Mouse (Mus musculus): ENCODE results near the gene Hand1.
"Not testable (repeated sequence)": the region's sequence is repeated elsewhere in the genome, so short reads cannot be mapped to it uniquely, and the experiment has no call there.

Gene Hand1

DNA sequence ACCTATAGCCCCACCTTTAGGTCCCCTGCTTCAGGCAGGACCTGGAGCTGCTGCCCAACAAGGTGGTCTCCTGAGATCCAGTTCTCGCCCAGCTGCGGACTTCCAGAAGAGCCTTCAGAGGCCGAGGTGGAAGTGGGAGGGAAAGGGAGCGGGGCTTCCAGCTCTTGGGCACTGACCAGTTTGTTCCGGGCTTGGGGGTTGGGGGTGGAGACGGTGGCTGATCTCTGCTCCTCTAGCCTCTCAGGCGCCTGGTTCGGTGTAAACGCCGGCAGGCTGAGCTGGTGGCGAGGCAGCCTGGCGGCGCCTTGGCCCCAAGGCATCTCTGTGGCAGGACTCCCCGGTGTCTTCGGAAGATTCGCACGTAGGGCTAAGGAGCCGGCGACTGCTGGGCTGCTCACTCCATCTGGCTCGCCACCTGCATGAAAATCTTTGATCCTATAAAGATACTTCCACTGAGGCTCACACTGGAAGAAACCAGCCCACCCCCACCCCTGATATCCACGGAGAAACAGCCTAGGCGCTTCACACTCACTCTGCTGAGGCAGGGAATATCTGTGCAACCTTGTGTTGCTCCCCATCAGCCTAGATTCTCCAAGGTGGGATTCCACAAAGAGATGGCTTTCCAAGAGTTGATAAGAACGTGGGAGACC lies at the start of gene Hand1:
TSS of gene Hand1 (minus strand) at position 267 of the 650 bp plus-strand sequence.
- no peak for DNase-seq (ENCODE audit: low spot score in 2 of 2)

DNA sequence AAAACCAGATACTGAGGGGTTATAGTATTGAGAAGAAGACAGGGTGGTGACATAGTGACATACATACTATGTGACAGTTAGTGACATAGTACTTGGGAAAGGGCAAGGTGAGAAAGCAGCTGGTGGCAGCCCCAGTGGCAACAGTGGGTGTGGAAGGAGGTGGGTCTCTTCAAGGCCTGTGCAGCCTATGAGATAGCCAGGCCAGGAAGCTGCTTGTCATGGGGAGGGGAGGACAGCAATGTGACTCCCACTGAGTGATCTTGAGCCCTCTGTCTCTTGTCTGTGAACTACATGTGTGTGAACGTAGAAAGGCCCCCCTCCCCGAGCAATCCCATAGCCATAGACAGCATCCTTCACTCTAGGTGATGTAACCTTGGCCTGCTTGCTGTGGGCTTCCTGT lies 43.5 kb upstream of the Hand1 start:
- DNase-seq (ENCODE audit: low spot score in 2 of 2), result no peak

DNA sequence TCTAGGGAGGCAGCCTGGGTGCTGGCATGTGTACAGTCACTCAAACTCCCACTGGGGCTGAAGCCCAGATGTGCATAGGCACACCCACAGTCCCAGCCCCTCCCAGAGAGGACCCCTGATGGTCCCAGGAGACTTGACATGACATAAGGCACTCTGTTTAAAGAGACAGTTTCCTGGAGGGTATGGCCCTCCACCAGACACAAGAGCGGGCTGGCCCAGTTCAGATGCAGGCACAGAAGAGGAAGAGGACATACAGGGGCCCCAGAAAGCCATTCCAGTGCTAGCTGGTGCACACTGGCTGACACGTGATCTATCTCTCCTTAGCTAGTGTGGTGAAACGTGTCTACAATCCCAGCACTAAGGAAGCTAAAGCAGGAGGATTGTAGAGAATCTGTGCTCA lies 40.4 kb upstream of the Hand1 start:
- no peak for DNase-seq (ENCODE audit: low spot score in 2 of 2)

DNA sequence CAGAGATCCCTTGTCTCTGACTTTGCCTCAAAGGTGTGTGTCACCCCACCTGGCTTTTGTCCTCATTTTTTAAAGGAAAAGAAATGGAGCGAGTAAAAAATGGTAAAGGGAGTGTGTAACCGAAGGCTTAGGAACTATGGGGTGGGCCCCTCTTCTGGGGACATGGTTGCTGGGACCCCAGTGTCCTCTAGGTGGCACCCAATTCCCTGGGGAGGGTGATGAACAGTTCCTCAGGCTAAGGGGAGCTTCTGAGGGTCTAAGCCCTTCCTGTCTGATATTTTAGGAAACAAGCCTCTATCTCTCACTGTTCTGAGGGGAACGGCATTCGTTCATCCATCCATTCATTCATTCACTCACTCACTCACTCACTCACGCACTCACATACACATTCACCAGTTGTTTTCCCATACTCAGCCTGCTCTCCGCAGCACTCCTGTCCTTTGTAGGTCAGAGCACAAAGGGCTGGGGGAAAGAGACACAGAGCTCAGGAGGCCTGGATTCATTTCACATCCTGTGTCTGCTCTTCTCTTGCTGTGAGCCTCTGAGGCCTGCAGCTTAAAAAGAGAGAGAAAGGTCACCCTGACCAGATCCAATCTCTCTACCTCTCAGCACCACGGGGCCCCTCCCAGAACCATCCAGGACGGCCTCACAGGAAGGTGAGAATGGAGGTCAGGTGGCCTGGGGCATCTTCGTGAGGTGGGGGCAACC lies 36.3 kb upstream of the Hand1 start:
- DNase-seq (ENCODE audit: low spot score in 2 of 2), result peak in 1 of 2 experiments; percentile 45

DNA sequence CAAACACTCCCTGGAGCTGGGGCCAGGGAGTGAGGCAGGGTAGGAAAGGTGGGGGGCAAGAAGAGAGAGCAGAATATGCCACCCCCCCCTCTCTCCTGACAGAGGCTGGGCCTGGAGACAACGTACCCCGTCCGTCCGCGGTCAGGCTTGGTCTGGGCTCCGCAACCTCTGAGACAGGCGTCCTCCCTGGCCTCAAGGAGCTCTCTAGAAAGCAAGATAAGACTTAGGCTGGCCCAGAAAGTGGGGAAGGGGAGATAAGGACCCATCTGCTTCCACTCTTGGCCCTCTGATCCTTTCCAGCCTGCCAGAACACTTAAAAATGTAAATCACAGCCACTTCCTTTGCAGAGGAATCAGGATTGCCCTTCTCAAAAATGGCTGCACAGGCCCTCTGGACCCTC lies 33.8 kb upstream of the Hand1 start:
- DNase-seq (ENCODE audit: low spot score in 2 of 2), result no peak

DNA sequence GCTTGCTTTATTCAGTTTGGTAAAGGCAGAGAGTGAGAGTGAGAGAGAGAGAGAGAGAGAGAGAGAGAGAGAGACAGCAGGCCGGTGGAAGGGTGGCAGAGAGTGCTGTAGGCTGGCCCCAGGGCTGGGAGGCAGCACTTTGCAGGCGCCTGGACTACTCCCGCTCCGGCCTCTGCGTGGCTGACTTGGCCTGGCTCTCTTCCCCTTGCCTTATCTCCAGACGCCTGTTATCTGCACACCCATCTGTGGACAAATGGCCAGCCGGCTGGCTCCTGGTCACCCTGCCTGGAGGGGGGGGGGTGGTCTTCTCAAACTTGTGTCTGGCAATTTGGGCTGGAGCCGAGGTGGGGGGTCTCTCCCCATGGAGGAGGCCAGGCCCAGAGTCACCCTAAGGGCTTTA lies 32.0 kb upstream of the Hand1 start:
- no peak for DNase-seq (ENCODE audit: low spot score in 2 of 2)

DNA sequence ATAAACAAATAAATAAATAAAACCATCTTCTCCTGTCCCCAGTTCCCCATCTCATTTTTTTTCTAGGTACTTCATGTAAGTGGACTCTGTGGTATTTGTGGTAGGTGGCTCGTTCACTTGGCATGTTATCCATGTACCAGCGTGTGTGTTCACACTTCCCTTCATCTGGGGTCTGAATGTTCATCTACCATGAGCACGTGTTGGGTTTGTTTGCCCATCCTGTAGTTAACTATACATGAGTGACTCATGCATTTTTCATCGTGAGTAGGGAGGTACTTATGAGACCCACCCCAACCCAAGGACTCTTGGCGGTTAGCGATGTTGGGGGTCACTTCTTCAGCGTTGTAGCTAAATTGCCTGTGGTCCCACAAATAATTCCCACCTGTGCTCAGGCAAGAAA lies 29.5 kb upstream of the Hand1 start:
- no peak for DNase-seq (ENCODE audit: low spot score in 2 of 2)

DNA sequence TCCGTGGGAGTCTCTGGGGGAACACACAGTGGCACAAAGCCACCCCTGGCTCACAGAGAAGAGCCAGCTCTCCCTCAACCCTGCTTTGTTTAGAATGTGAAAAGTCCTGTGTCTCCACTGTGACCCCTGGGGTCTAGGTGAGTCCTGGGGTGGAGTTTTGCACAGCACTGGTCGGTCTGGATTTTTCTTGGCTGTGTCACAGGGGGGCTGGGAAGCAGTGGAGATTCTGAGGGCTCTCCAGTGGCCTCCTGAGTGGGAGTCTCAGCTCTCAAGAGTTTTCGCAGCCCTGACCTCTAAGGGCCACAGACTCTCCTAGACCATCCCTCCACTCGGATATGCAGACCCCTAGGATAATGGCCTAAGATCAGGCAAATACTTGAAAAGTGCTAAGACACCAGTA lies 25.1 kb upstream of the Hand1 start:
- no peak for DNase-seq (ENCODE audit: low spot score in 2 of 2)

DNA sequence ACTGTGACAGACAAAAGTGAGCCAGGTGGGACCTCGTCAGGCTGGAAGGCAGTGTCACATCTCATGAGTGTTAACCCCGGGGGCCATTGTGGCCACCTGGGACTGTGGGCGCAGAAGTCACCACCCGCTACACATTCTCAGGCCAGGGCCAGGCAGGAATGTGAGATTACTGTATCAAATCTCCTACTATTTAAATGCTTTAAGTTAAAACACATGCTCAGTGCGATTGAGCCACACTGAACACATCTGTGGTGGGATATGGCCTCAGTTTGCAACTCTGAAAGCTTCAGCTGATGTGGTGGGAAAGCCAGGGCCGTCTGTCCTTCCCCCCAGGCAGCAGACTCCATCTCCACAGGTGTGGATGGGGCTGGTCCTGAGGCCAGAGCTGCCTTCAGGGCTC lies 21.0 kb upstream of the Hand1 start:
- DNase-seq (ENCODE audit: low spot score in 2 of 2), result no peak

DNA sequence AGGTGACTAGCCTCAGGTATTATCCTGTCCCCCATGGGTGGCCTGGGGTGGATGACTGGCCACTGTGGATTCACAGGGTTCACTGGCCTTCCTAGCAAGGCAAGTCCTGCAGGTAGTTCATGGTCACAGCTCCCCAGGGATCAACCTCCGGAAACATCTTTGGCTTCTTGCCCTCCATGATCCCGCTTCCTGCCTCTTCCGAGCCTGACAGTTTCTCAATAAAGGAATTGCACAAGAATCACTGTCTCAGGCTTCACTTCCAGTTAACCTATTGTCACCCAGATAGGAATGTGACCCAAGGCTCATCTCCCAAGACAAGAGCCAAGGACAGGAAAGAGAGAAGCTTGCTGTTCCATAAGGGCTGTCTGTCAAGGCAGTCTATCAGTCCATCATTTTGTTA lies 18.3 kb upstream of the Hand1 start:
- DNase-seq (ENCODE audit: low spot score in 2 of 2), result no peak

DNA sequence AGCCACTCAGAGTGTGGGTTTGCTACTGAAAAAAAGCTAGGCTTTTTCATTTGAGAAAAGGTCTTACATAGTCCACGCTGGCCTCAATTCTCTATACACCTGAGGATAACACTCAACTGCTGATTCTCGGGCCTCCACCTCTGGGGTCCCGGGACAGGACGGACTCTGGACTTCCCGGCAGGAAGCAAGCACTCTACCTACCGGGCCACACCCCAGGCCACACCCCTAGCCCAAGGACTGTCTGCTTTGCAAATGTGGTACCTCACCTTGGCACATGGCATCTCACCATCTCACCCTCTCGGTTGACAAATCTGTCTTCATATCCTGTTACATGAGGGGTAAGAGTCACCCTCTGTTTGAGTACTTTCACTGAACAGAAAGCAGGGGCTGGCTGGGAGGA lies 17.7 kb upstream of the Hand1 start:
- DNase-seq (ENCODE audit: low spot score in 2 of 2), result no peak

DNA sequence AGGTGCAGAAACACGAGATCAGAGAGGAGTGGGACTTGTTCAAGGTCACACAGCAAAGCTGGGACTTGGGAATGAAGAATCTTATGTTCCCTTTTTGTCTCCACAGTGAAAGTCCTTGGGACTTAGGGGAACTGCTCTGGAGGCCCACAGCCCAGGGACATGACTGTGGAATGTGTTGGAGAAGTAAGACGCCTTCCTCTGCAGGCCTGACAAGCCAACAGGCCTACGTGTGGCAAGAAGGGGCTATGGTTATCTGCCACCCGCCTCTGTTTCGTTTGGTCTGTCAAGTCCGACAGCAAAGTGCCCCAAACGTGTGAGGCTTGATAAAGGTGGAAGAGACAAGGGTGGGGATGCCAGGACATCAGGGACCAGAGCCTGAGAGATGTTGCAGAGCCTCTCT lies 14.8 kb upstream of the Hand1 start:
- DNase-seq (ENCODE audit: low spot score in 2 of 2), result no peak

DNA sequence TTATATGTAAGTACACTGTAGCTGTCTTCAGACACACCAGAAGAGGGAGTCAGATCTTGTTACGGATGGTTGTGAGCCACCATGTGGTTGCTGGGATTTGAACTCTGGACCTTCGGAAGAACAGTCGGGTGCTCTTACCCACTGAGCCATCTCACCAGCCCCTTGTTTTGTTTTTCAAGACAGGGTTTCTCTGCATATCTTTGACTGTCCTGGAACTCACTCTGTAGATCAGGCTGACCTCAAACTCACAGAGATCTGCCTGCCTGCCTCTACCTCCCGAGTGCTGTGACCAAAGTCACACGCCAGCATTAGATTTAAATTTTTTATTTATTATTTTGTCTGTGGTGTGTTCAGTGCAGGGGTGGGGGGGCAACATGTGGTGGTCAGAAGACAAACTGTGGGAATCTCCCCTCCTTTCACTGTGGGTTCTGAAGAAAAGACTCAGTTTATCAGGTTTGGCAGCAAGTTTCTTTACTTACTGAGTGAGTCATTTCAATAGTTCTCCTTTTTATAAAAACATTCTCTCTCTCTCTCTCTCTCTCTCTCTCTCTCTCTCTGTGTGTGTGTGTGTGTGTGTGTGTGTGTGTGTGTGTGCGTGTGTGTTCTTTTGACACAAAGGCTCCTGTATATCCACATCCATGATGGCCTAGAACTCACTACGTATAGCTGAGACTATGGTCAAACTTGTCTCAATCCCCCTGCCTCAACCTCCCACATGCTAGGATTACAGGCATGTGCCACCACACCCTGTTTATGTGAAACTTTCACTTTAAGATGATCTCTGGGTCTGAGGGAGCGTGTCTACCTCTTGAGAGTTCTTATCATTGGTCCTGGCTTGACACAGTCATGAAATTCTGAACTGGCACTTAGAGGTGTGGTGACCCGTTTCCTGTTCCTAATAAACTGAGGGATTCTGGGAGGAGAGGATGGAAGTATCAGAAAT lies 14.1 kb upstream of the Hand1 start:
- DNase-seq (ENCODE audit: low spot score in 2 of 2), result not testable (repeated sequence)

DNA sequence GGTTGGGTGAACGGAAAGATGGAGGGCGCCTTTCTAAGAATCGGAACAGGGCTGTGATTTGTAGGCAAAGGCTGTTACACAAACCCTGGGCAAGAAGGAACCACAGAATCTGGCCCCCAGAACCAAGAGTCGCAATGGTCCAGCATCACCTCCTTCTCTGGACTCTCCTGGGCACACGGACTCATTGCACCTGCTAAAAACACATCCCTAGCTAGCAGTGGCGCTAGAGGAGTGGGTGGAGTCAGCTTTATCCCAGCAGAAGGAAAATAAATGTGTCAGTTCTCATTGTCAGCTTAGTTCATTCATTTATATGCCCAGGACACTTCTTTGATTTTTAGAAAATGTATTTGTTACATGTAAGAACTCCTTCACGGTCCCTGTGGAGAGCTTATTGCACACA lies 8.8 kb upstream of the Hand1 start:
- no peak for DNase-seq (ENCODE audit: low spot score in 2 of 2)

DNA sequence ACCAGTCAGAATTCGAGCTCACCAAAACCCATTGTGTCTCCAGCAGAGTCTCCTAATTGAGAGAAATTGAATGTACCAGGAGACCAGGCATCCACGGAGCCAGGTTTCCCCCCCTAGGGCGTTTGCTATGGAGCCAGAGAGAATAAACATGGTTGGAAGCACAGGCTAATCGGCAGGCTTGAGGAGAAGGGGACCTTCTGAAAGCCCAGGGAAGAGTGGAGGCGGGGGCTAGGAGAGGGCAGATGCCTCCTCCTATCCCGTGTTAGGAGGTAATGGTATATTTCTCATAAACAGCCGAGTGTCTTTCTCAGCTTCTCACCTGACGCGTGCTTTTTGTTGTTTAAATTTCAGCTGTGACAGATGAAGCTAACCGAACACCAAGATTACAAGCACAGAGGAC lies 8.4 kb upstream of the Hand1 start:
- DNase-seq (ENCODE audit: low spot score in 2 of 2), result no peak

DNA sequence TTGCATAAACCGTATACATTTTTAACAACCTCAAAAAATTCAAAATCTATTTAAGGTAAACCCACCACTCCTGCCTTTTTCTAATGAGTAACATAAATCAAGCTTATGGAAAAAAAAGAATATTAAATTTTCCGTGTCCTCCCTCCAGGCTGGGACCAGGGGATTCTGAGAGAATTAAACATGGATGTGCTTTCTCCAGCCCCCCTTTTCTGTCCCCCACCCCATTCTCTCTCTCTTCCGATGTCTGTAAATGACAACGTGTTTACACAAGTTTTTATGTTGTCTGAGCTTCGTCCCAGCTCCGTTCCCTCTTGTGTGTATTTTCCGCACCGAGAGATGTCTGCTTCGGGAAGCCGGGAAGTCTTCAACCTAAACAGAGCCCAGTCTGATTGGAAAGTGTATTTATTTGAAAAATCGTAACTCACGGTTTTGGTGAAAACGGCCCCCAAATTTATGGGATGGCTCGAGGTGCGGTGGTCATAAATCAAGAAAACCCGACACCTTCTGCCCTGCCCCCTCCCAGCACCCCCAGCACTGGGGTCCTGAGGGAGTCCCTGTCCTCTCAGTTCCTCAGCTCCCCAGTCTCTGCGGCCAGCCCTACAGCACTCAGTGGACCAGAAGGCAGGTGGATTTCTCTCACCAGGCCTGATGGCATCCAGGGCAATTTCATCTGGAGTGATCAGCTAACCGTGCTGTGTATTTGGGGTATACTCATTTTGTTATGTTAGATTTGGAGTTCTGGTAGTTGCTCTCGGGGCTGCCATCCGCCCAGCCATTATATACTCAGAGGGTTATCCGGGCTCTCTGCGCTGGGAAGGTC lies 5.5 kb upstream of the Hand1 start:
- no peak for DNase-seq (ENCODE audit: low spot score in 2 of 2)

DNA sequence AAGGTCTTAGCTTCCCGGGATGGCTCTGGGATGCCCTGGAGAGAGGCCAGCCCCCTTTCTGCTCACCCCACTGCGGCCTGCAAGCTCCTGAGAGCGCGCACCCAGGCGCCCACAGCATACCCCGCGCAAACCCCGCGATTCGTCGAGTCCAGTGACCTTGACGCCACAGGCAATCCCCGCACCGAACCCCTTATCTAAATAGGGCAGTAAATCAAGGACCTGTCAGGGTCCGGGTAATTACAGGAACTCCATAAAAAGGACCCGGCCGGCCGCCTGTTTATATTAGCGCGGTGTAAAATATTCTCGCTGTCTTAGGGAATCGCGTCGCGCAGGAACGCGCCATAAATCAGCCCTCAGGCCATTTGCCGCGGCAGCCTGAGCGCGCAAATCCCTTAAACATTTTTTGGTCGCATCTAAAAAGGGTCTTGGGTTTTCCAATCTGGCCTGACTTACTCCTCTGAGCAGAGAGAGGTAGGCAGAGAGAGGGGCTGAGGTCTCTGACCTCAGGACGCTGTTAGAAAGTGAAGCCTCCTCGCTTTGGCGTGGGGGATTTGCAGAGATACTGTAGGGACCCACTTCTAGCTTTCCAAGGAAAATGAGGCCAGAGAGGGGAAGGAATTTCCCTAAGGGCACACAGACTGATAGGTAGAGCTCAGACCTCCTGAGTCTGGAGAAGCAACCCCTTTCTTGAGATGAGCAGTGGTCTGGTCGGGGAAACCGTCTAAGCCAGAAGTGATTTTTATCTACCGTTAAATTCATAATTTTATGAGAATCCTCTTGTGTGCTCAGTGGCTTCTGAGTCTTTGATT lies 4.5 kb upstream of the Hand1 start:
- DNase-seq (ENCODE audit: low spot score in 2 of 2), result no peak

DNA sequence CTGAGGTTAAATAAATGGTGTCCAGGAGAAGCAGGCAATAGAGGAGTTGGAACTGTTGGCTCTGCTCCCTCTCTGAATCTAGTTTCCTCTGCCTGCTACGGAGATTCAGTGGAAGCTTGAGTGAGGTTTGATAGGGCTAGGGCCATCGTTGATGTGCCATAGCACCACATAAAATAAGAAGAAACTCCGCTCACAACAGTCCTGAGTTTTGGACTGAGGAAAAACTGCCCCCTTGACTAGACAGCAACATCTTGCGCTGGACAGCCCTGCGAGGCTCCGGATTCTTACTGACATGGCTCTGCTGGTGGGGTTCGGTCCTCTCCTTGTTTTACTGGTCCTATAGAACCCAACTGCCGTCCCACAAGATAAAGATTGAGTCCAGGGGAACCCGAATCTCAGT lies 3.8 kb upstream of the Hand1 start:
- no peak for DNase-seq (ENCODE audit: low spot score in 2 of 2)

DNA sequence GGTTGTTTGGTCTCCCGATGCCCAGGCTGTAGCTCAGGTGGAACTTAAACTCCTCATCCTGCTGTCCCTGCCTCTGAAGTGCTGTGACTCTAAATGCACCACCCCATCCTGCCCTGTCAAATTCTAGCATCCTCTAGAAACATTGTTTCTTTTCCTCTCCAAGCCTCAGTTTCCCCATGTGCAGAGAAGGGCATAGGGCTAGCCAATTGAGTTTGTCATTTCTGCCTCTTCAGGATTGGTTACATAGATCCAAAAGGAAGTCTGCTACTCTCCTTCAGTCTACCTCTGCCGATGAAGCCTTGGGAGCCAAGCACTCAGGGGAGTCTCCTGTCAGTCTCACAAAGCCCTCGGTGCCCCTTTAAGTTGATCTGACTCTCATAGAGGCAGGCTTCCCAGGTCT lies 3.3 kb upstream of the Hand1 start:
- DNase-seq (ENCODE audit: low spot score in 2 of 2), result no peak

DNA sequence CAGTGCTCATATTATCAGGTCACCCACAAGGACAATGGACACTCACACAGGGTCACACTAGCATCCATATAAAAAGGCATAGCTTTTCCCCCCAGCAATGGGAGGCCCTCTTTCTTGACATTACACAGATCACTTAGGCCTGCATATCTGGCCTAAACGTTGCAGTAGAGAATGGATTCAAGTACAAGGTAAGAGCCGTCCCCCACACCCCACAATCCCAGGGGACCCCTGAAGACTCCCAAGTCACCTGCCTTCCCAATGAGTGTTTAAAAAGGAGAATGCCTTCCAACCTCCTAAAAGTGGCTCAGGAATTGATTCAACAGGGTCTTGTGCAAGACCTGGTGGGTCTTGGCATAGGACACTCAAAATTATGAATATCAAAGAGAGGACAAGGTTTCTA lies 2.7 kb upstream of the Hand1 start:
- DNase-seq (ENCODE audit: low spot score in 2 of 2), result no peak

DNA sequence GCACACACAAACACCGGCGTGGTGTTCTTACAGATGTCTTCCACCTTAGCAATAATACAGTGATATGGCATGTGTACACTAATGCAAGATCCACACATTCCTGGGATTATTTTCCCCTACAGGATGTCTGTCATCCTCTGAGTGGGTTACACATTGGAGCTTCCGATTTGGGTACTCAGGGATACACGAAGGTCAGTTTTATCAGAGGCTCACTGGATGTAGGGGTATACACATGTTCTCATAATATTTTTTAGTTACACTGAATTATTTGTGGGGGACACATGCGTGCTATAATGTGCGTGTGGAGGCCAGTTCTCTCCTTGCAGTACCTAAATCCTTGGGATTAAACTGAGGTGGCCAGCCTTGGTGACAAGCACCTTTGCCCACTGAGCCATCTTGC lies 1.4 kb upstream of the Hand1 start:
- DNase-seq (ENCODE audit: low spot score in 2 of 2), result no peak
